Mouse (Mus musculus): ENCODE measurements around the gene Tacc3. TPM values are rescaled to one million over a fixed set of nuclear protein-coding genes. Genes with fewer than 3 reads are reported as not detected.
A peak's percentile ranks its signal among the peaks of the same experiment; 100 is the strongest.

Tacc3 gene
- polyA plus RNA-seq, 2 experiments: 69.1 to 138 TPM

DNA sequence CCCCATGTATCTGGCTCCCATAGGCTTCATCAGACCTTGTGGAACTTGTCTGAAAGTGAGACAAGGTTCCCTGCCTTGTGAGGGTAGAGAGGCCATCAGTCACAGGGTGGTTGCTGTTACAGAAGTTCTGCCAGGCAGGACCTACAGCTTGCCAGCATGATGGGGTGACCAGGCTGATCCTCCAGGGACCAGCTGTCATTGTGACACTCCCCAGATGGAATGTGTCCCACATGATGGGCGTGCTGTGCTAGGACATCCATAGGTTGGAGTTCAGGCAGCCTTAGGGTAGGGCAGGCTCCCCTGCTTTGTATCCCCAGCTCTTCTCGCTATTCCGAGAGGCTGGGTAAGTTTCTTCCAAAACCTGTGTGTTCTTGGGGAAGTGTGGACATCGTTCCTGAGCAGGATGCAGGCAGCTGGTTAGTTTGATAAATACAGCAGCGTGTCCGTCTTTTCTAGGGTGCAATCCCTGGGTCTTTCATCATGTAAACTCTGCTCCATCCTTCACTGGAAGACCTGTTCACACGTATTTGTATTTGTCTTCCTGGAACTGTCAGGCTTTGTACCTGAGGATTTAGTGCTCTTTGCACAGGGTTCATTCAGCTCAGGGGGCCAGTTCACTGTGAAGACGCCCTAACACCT, 63.0 kb downstream of the Tacc3 start:
- H3K36me3 ChIP-seq (replicated peaks; ENCODE audit: control insufficient read depth, insufficient read depth, low read depth): no peaks in the 10 kb centered on the region
- H3K27ac ChIP-seq: no peak overlapping the region
- peak overlapping the region; percentile 71 for H3K4me2 ChIP-seq (ENCODE audit: low read depth)
- H3K4me3 ChIP-seq (ENCODE audit: insufficient read depth in 1 of 2, low read depth in 2 of 2, low read length in 2 of 2): no peak overlapping the region; a peak in 1 of 4 replicates
- peaks cover 0 to 9% of the 10 kb centered on the region in 2 experiments; a peak in 2 of 4 replicates for H3K4me1 ChIP-seq (replicated peaks; ENCODE audit: control insufficient read depth in 2 of 2, insufficient read depth in 2 of 2, low read length in 1 of 2)
- DNase-seq (ENCODE audit: low read depth in 3 of 3, low spot score in 3 of 3) (no peak), ATAC-seq (ENCODE audit: insufficient read depth) (0 out of 2 replicates have a peak, but pooled peaks have one; percentile 10)
- H3K9me3 ChIP-seq (ENCODE audit: control insufficient read depth, low read length): no peaks in the 10 kb centered on the region
- no peak overlapping the region for H3K9ac ChIP-seq (replicated peaks)
- 12% methylated on average over 8 of the region's 8 CpGs for WGBS (ENCODE audit: insufficient replicate concordance)
- peaks cover 44% of the 10 kb centered on the region for H3K27me3 ChIP-seq (ENCODE audit: control insufficient read depth, insufficient read depth, low read length)
- TF ChIP-seq EP300 (IDR thresholded peaks at IDR 0.05; ENCODE audit: low read depth) (no peak), CTCF (IDR thresholded peaks at IDR 0.05; ENCODE audit: low read depth) (no peak)

GRCm38 (mm10) chr5:33721541-33722265, 63.8 kb downstream of the Tacc3 start, which contains the start of gene Fgfr3:
Gene Fgfr3 (plus strand): TSS chr5:33721674.
- Histone ChIP-seq H3K4me1 (replicated peaks; ENCODE audit: control insufficient read depth in 2 of 2, insufficient read depth in 2 of 2, low read length in 1 of 2) (peaks cover 0 to 9% of the 10 kb centered on the region in 2 experiments; a peak in 2 of 4 replicates), H3K9ac (replicated peaks) (peak within 1 kb of the TSS; percentile 34), H3K36me3 (replicated peaks; ENCODE audit: control insufficient read depth, insufficient read depth, low read depth) (no peaks in the 10 kb centered on the region), H3K9me3 (ENCODE audit: control insufficient read depth, low read length) (no peaks in the 10 kb centered on the region), H3K4me2 (ENCODE audit: low read depth) (peak within 1 kb of the TSS; percentile 71), H3K27ac (no peak within 1 kb of the TSS), H3K4me3 (ENCODE audit: insufficient read depth in 1 of 2, low read depth in 2 of 2, low read length in 2 of 2) (peak within 1 kb of the TSS; percentile 52 to 60), H3K27me3 (ENCODE audit: control insufficient read depth, insufficient read depth, low read length) (peaks cover 44% of the 10 kb centered on the region)
- ATAC-seq (ENCODE audit: insufficient read depth): peak; percentile 74
- DNase-seq (ENCODE audit: low read depth in 3 of 3, low spot score in 3 of 3): no peak
- under 1% methylated on average over 71 of the region's 73 CpGs for WGBS (ENCODE audit: insufficient replicate concordance)
- no peak for TF ChIP-seq CTCF (IDR thresholded peaks at IDR 0.05; ENCODE audit: low read depth)
- no peak for TF ChIP-seq EP300 (IDR thresholded peaks at IDR 0.05; ENCODE audit: low read depth)

DNA sequence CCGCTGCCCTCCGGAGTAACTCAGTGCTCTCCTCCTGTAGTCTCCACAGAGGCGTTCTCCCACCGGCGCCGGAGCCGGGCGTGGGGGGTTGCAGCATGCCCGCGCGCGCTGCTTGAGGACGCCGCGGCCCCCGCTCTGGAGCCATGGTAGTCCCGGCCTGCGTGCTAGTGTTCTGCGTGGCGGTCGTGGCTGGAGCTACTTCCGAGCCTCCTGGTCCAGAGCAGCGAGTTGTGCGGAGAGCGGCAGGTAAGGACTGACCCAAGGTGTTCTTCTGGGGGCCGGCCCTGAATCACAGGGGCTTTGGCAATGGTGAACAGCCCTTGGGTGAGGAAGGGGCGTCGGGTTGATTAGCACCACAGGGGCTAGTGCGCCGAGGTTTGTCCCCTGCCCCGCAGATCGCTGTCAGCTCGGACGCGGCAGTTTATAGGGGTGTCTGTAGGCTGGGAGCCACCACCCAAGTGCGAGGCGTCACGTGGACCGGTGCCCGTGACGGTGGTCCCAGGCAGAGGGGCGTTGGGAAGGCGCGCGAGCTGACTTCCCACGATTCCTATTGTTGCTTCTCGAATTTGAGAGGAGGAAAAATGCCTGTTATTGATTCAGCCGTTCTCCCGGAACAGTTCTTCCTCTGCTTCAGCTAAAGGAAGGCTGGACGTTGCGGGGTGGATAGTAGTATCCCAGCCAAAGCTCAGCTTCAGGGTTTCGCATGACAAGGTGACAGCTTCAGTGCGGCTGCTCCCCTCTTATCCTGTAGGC, 64.5 kb downstream of the Tacc3 start:
- under 1% methylated on average over 52 of the region's 53 CpGs for WGBS (ENCODE audit: insufficient replicate concordance)
- Histone ChIP-seq H3K9me3 (ENCODE audit: control insufficient read depth, low read length) (no peaks in the 10 kb centered on the region), H3K4me1 (replicated peaks; ENCODE audit: control insufficient read depth in 2 of 2, insufficient read depth in 2 of 2, low read length in 1 of 2) (peaks cover 0 to 9% of the 10 kb centered on the region in 2 experiments; a peak in 2 of 4 replicates), H3K9ac (replicated peaks) (peak overlapping the region; percentile 34), H3K36me3 (replicated peaks; ENCODE audit: control insufficient read depth, insufficient read depth, low read depth) (no peaks in the 10 kb centered on the region), H3K4me2 (ENCODE audit: low read depth) (peak overlapping the region; percentile 71), H3K27me3 (ENCODE audit: control insufficient read depth, insufficient read depth, low read length) (peaks cover 44% of the 10 kb centered on the region), H3K27ac (no peak overlapping the region), H3K4me3 (ENCODE audit: insufficient read depth in 1 of 2, low read depth in 2 of 2, low read length in 2 of 2) (peak overlapping the region; percentile 52 to 60)
- ATAC-seq (ENCODE audit: insufficient read depth) (no peak), DNase-seq (ENCODE audit: low read depth in 3 of 3, low spot score in 3 of 3) (no peak)
- no peak for TF ChIP-seq CTCF (IDR thresholded peaks at IDR 0.05; ENCODE audit: low read depth)
- no peak for TF ChIP-seq EP300 (IDR thresholded peaks at IDR 0.05; ENCODE audit: low read depth)

DNA sequence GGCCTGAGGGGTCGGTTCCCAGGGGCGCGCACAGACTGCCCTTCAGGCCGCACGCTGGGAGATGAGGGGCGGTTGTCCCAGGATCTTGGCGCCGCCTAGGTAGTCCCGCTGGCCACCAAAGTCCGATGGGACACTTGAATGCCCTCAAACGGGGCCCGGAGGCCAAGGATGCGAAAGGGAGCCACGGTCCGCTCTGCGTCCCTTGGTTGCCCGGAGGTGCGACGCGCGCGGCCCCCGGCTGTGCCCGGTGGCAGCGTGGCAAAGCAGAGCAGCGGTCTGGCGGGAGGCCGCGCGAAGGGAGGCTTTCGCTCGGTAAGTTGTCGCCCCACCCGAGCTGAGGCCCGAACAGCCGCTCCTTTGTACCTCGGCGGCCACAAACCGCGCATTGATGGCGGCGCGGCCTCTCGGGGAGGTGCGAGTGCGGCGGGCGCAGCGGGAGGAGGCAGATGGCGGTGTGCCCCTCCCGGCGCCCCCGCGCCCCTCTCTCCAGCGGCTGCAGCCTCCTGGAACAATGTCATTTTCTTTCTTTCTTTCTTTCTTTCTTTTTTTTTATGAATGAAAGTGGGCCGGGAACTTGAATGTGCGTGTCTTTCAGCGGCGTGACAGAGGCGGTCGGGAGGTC, 65.2 kb downstream of the Tacc3 start:
- Histone ChIP-seq H3K4me2 (ENCODE audit: low read depth) (peak overlapping the region; percentile 71), H3K9ac (replicated peaks) (no peak overlapping the region), H3K4me1 (replicated peaks; ENCODE audit: control insufficient read depth in 2 of 2, insufficient read depth in 2 of 2, low read length in 1 of 2) (peaks cover 0 to 9% of the 10 kb centered on the region in 2 experiments; a peak in 2 of 4 replicates), H3K9me3 (ENCODE audit: control insufficient read depth, low read length) (no peaks in the 10 kb centered on the region), H3K27me3 (ENCODE audit: control insufficient read depth, insufficient read depth, low read length) (peaks cover 44% of the 10 kb centered on the region), H3K36me3 (replicated peaks; ENCODE audit: control insufficient read depth, insufficient read depth, low read depth) (no peaks in the 10 kb centered on the region), H3K27ac (no peak overlapping the region), H3K4me3 (ENCODE audit: insufficient read depth in 1 of 2, low read depth in 2 of 2, low read length in 2 of 2) (peak overlapping the region; percentile 52 to 60)
- ATAC-seq (ENCODE audit: insufficient read depth) (no peak), DNase-seq (ENCODE audit: low read depth in 3 of 3, low spot score in 3 of 3) (no peak)
- no peak for TF ChIP-seq CTCF (IDR thresholded peaks at IDR 0.05; ENCODE audit: low read depth)
- TF ChIP-seq EP300 (IDR thresholded peaks at IDR 0.05; ENCODE audit: low read depth): no peak
- WGBS (ENCODE audit: insufficient replicate concordance): 1% methylated on average over 61 of the region's 61 CpGs

Data from liver, embryonic 14.5 days (tissue).